Mouse (Mus musculus) megakaryocyte, embryonic 14.5 days (primary cell): Measurements from ENCODE around the gene Trpc7.

Source experiments
- FLI1 ChIP-seq: IDR thresholded peaks from 2 replicates; pipeline ENCODE4 v1.6.1; 2012; ENCODE audit warnings: low read length, inconsistent platforms, mixed read lengths
- GATA1 ChIP-seq: IDR thresholded peaks from 3 replicates; pipeline ENCODE4 v1.6.1; 2012; ENCODE audit warnings: mixed read lengths, low read length, inconsistent platforms, borderline replicate concordance

DNA sequence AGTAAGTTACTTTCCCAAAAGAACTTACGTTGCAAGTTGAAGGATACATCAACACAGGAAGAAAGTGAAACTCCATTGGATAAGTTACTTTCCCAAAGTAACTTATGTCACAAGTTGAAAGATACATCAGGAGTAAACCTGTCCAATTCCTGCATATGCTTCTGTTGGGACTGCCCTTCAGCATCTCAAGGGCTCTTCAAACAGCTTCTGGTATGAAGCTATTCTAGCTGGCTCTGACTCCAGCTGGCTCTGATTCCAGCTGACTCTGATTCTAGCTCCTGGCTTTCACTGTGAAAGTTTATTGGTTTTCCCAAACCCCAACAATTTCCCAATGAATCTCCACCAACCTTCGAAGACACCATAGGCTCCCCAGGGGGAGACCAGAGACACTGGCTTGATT is 27.2 kb upstream of the Trpc7 start:
- TF ChIP-seq GATA1 = no peak
- no peak for TF ChIP-seq FLI1
